Mouse (Mus musculus): Measurements from ENCODE around the gene Snrk. TPM values are rescaled to one million over a fixed set of nuclear protein-coding genes. Genes with fewer than 3 reads are reported as not detected.

The Snrk gene
- polyA plus RNA-seq, 1 experiment from 2014 or later: 34.0 TPM

- Histone ChIP-seq H3K4me1 (replicated peaks; ENCODE audit: control insufficient read depth, insufficient read depth) (no peaks in the 10 kb centered on the region), H3K4me3 (ENCODE audit: low read depth, low read length) (no peak overlapping the region), H3K4me2 (replicated peaks; ENCODE audit: low read depth) (no peak overlapping the region), H3K9ac (ENCODE audit: low read length) (no peak overlapping the region), H3K27me3 (ENCODE audit: control insufficient read depth, insufficient read depth, low read length) (no peaks in the 10 kb centered on the region), H3K36me3 (ENCODE audit: control insufficient read depth, insufficient read depth, low read length) (no peaks in the 10 kb centered on the region), H3K27ac (replicated peaks) (no peak overlapping the region), H3K9me3 (ENCODE audit: control insufficient read depth, low read length) (no peaks in the 10 kb centered on the region)
- 65% methylated on average over 5 of the region's 5 CpGs for WGBS
- TF ChIP-seq CTCF (IDR thresholded peaks at IDR 0.05; ENCODE audit: low read depth): no peak
- TF ChIP-seq EP300 (optimal IDR thresholded peaks at IDR 0.05): no peak
- DNase-seq (ENCODE audit: low spot score) (no peak), ATAC-seq (ENCODE audit: low FRiP score, low TSS enrichment) (no peak)
Observed at GRCm38 (mm10) chr9:122122113-122122512, 5.0 kb downstream of the Snrk start.

GRCm38 (mm10) chr9:122123181-122123580 lies 6.1 kb downstream of the Snrk start:
- no peaks in the 10 kb centered on the region for H3K9me3 ChIP-seq (ENCODE audit: control insufficient read depth, low read length)
- no peaks in the 10 kb centered on the region for H3K4me1 ChIP-seq (replicated peaks; ENCODE audit: control insufficient read depth, insufficient read depth)
- H3K27me3 ChIP-seq (ENCODE audit: control insufficient read depth, insufficient read depth, low read length): no peaks in the 10 kb centered on the region
- H3K9ac ChIP-seq (ENCODE audit: low read length): 0 out of 2 replicates have a peak overlapping the region, but pooled peaks have one; percentile 8
- H3K27ac ChIP-seq (replicated peaks): no peak overlapping the region
- no peak for TF ChIP-seq CTCF (IDR thresholded peaks at IDR 0.05; ENCODE audit: low read depth)
- TF ChIP-seq EP300 (optimal IDR thresholded peaks at IDR 0.05): no peak
- no peak overlapping the region for H3K4me3 ChIP-seq (ENCODE audit: low read depth, low read length)
- 68% methylated on average over 5 of the region's 5 CpGs for WGBS
- ATAC-seq (ENCODE audit: low FRiP score, low TSS enrichment) (no peak), DNase-seq (ENCODE audit: low spot score) (no peak)
- no peaks in the 10 kb centered on the region for H3K36me3 ChIP-seq (ENCODE audit: control insufficient read depth, insufficient read depth, low read length)
- no peak overlapping the region for H3K4me2 ChIP-seq (replicated peaks; ENCODE audit: low read depth)

- TF ChIP-seq CTCF (IDR thresholded peaks at IDR 0.05; ENCODE audit: low read depth): no peak
- no peak for TF ChIP-seq EP300 (optimal IDR thresholded peaks at IDR 0.05)
- H3K27ac ChIP-seq (replicated peaks): no peak overlapping the region
- 56% methylated on average over 5 of the region's 5 CpGs for WGBS
- H3K4me3 ChIP-seq (ENCODE audit: low read depth, low read length): no peak overlapping the region
- no peak overlapping the region for H3K9ac ChIP-seq (ENCODE audit: low read length)
- no peaks in the 10 kb centered on the region for H3K27me3 ChIP-seq (ENCODE audit: control insufficient read depth, insufficient read depth, low read length)
- no peaks in the 10 kb centered on the region for H3K36me3 ChIP-seq (ENCODE audit: control insufficient read depth, insufficient read depth, low read length)
- DNase-seq (ENCODE audit: low spot score): no peak
- ATAC-seq (ENCODE audit: low FRiP score, low TSS enrichment): no peak
- no peak overlapping the region for H3K4me2 ChIP-seq (replicated peaks; ENCODE audit: low read depth)
- H3K4me1 ChIP-seq (replicated peaks; ENCODE audit: control insufficient read depth, insufficient read depth): peaks cover 5% of the 10 kb centered on the region; the same call in 1 of the 2 replicates
- H3K9me3 ChIP-seq (ENCODE audit: control insufficient read depth, low read length): no peaks in the 10 kb centered on the region
Observed at GRCm38 (mm10) chr9:122125723-122126290, 8.7 kb downstream of the Snrk start.

DNA sequence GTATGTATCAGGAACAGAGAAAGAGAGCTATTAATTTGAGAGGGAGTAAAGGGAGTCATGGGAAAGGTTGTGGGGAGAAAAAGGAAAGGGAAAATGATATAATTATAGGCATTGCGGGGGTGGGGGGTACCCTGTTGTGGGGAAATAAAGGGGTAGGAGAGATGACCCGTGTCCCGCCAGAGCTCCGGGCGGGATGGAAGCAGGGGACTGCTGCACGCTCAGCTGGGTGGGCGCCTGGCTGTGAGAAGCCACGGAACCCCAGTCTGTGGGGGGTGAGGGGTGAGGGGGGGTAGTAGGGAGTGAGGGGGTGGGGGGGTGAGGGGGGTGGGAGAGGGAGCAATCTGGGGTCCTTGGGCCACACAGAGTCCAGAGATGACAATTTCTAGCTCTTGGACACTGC lies 9.7 kb downstream of the Snrk start:
- TF ChIP-seq EP300 (optimal IDR thresholded peaks at IDR 0.05): no peak
- TF ChIP-seq CTCF (IDR thresholded peaks at IDR 0.05; ENCODE audit: low read depth): no peak
- ATAC-seq (ENCODE audit: low FRiP score, low TSS enrichment) (no peak), DNase-seq (ENCODE audit: low spot score) (no peak)
- 89% methylated on average over 5 of the region's 8 CpGs for WGBS
- no peaks in the 10 kb centered on the region for H3K36me3 ChIP-seq (ENCODE audit: control insufficient read depth, insufficient read depth, low read length)
- peaks cover 5% of the 10 kb centered on the region; the same call in 1 of the 2 replicates for H3K4me1 ChIP-seq (replicated peaks; ENCODE audit: control insufficient read depth, insufficient read depth)
- no peak overlapping the region for H3K27ac ChIP-seq (replicated peaks)
- no peak overlapping the region for H3K4me3 ChIP-seq (ENCODE audit: low read depth, low read length)
- no peak overlapping the region for H3K9ac ChIP-seq (ENCODE audit: low read length)
- H3K9me3 ChIP-seq (ENCODE audit: control insufficient read depth, low read length): no peaks in the 10 kb centered on the region
- no peaks in the 10 kb centered on the region for H3K27me3 ChIP-seq (ENCODE audit: control insufficient read depth, insufficient read depth, low read length)
- no peak overlapping the region for H3K4me2 ChIP-seq (replicated peaks; ENCODE audit: low read depth)

DNA sequence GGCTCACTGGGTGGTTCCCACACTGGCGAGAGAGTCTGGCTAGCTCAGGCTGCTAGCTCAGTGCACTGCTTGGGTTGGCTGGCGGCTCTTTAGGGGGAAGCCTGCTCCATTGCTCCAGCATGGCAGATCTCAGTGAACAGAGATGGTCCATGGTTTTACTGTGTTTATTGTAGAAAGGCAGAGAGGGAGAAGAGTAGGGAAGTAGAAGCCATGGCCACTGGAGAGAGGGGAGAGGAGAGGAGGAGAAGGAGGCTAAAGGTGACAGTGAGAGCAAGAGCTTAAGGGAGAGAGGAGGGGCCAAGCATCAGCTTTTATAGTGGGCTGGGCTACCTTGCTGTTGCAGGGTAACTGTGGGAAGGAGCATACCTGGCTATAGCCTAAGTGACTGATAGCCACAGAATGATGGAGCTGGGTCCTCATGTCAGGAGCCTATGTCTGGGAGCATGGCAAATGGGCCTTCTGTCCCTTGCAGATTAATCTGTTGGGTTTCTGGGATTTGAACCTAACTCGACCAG lies 10.3 kb downstream of the Snrk start:
- no peak overlapping the region for H3K9ac ChIP-seq (ENCODE audit: low read length)
- no peak for ATAC-seq (ENCODE audit: low FRiP score, low TSS enrichment)
- no peaks in the 10 kb centered on the region for H3K27me3 ChIP-seq (ENCODE audit: control insufficient read depth, insufficient read depth, low read length)

DNA sequence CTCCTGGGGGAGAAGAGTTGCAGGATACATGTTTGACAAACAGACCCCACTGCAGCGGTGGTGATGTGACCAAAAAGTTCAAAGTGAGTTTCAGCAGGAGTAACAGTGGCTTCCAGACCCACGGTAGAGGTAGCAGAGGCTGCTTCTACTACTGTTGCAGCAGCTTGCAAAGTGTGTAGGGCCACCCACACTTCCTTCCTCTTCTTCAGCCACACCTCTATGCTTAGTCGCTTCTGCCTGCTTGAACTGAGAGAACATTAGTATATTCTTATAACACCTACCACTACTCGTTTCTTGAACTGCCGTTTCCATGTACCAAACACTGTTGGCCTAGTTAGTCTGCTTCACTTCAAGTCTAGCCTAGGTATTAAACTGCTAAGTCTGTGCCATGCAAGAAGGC lies 11.6 kb downstream of the Snrk start:
- Histone ChIP-seq H3K9ac (ENCODE audit: low read length) (no peak overlapping the region), H3K36me3 (ENCODE audit: control insufficient read depth, insufficient read depth, low read length) (no peaks in the 10 kb centered on the region), H3K27ac (replicated peaks) (no peak overlapping the region), H3K9me3 (ENCODE audit: control insufficient read depth, low read length) (no peaks in the 10 kb centered on the region), H3K27me3 (ENCODE audit: control insufficient read depth, insufficient read depth, low read length) (no peaks in the 10 kb centered on the region), H3K4me1 (replicated peaks; ENCODE audit: control insufficient read depth, insufficient read depth) (peaks cover 5% of the 10 kb centered on the region; the same call in 1 of the 2 replicates), H3K4me2 (replicated peaks; ENCODE audit: low read depth) (no peak overlapping the region), H3K4me3 (ENCODE audit: low read depth, low read length) (no peak overlapping the region)
- DNase-seq (ENCODE audit: low spot score) (no peak), ATAC-seq (ENCODE audit: low FRiP score, low TSS enrichment) (no peak)
- 51% methylated on average over 5 of the region's 5 CpGs for WGBS
- TF ChIP-seq CTCF (IDR thresholded peaks at IDR 0.05; ENCODE audit: low read depth) (no peak), EP300 (optimal IDR thresholded peaks at IDR 0.05) (no peak)

More for the DNA sequence above, 10.3 kb downstream of the Snrk start:
- WGBS: 59% methylated on average over 3 of the region's 3 CpGs
- Histone ChIP-seq H3K4me2 (replicated peaks; ENCODE audit: low read depth) (no peak overlapping the region), H3K4me3 (ENCODE audit: low read depth, low read length) (no peak overlapping the region), H3K4me1 (replicated peaks; ENCODE audit: control insufficient read depth, insufficient read depth) (peaks cover 5% of the 10 kb centered on the region; the same call in 1 of the 2 replicates), H3K27ac (replicated peaks) (no peak overlapping the region), H3K36me3 (ENCODE audit: control insufficient read depth, insufficient read depth, low read length) (no peaks in the 10 kb centered on the region), H3K9me3 (ENCODE audit: control insufficient read depth, low read length) (no peaks in the 10 kb centered on the region)
- DNase-seq (ENCODE audit: low spot score): no peak
- no peak for TF ChIP-seq EP300 (optimal IDR thresholded peaks at IDR 0.05)
- TF ChIP-seq CTCF (IDR thresholded peaks at IDR 0.05; ENCODE audit: low read depth): no peak

Data from stomach, postnatal 0 days (tissue).